Mouse (Mus musculus) left cerebral cortex, adult 2 months (tissue): ENCODE results near the gene Trub2. TPM values are rescaled to one million over a fixed set of nuclear protein-coding genes. Genes with fewer than 3 reads are reported as not detected.
A peak's percentile ranks its signal among the peaks of the same experiment; 100 is the strongest.

Experiments used
- DNase-seq, 2 experiments: peaks; one replicate each; pipeline ENCODE4 v3.0.0; 2021 to 2022; ENCODE audit warnings: low spot score in 2 of 2, mixed read lengths in 1 of 2; ENCODE audit errors: extremely low spot score in 1 of 2
- H3K27ac ChIP-seq: fragments of 200-600 bp; 2 replicates; pipeline ENCODE4 v1.8.1; 2022
- H3K4me3 ChIP-seq: fragments of 200-600 bp; 2 replicates; pipeline ENCODE4 v1.8.1; 2022
- CTCF ChIP-seq: fragments of 200-600 bp; IDR thresholded peaks from 2 replicates; pipeline ENCODE4 v1.8.1; 2022; ENCODE audit warnings: antibody characterized with exemption, mild to moderate bottlenecking, moderate library complexity
- intact Hi-C: fragments of 180-260 bp; cut with DNase I; formaldehyde crosslinking; loops from one replicate; pipeline ENCODE4 v1.15.1; 2025
- total RNA-seq, 2 experiments: library from RNA; stranded (reverse); gene quantifications; 2 replicates each; pipeline ENCODE4 v1.2.3; 2021

Gene Trub2
- total RNA-seq, 2 experiments from 2014 or later, result 40.9 to 50.4 TPM

- intact Hi-C loops, result no loop called here
- DNase-seq, result no peak
- no peak overlapping the region for H3K27ac ChIP-seq
- no peak overlapping the region for H3K4me3 ChIP-seq
- TF ChIP-seq CTCF, result peak; percentile 30
These were observed 48.9 kb downstream of the Trub2 start for GRCm38 (mm10) chr2:29739368-29739767.

GRCm38 (mm10) chr2:29738799-29739198 lies 49.5 kb downstream of the Trub2 start:
- intact Hi-C loops, result no loop called here
- H3K4me3 ChIP-seq, result no peak overlapping the region
- H3K27ac ChIP-seq, result no peak overlapping the region
- TF ChIP-seq CTCF, result no peak
- no peak for DNase-seq

DNA sequence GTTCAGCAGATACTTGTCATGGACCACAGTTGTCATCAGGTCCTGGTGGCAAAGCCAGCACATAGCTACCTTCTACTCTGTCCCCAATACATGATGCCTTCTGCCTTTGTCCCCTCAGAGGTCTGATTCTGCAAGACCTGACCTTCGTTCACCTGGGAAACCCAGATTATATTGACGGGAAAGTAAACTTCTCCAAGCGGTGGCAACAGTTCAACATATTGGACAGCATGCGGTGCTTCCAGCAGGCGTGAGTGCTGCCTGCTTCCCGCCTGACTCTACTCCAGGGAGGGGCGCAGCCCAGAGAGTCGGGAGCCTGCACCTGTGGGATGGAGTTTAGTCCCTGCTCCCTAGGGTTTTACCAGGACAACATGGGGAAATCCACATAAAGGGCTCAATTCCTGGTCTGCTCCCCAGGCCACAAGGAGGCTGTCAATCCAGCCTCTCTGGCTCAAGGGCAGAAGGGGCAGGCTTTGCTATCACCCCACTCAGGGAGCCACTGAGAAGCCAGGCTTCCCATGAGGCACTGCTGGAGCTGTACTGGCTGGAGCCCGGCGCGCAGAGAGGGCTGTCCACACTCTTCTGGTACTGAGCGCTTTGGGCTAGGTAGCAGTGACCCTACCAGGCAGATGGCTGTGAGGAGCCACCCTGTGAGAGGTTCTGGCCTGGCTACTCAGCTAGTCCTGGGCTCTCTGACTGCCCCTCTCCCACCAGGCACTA lies 50.9 kb downstream of the Trub2 start:
- intact Hi-C loops, result no loop called here
- Histone ChIP-seq H3K27ac (no peak overlapping the region), H3K4me3 (no peak overlapping the region)
- TF ChIP-seq CTCF, result no peak
- DNase-seq, result no peak

DNA sequence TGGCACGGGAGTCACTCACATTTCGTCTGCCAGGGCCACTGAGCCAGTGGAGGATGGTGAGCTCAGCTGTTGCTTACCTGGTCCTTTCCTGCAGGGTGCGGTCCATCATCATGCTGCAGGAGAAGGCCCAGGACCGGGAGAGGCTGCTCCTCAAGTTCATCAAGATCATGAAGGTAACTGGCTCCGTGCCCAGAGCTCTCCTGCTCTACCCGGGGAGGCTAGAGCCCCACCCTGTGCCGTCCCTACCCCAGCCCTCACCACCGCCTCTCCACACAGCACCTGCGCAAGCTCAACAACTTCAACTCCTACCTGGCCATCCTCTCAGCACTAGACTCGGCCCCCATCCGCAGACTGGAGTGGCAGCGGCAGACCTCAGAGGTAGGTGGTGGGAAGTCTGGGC lies 52.6 kb downstream of the Trub2 start:
- intact Hi-C loops, result no loop called here
- no peak for DNase-seq
- Histone ChIP-seq H3K4me3 (no peak overlapping the region), H3K27ac (no peak overlapping the region)
- no peak for TF ChIP-seq CTCF

DNA sequence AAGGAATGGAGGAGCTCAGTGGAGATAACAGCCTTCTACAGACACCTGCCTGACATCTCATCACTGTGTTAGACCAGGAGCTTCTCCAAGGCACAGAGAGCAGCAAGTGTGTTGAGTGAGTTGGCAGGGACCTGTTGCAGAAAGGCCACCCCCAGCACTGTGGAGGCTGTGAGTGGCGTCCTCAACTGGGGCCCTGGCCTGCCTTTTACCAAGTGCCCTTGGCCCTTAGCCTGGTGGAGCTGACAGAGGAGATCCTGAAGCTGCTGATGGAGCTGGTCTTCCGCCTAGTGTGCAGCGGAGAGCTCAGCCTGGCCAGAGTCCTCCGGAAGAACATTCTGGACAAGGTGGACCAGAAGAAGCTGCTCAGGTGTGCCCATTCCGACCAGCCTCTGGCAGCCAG lies 55.0 kb downstream of the Trub2 start:
- DNase-seq, result no peak
- H3K27ac ChIP-seq, result no peak overlapping the region
- H3K4me3 ChIP-seq, result no peak overlapping the region
- intact Hi-C loops, result loop anchor here (5.0 kb wide), 1 partner anchor 111 kb away; no protein-coding TSS in a partner anchor
- no peak for TF ChIP-seq CTCF

DNA sequence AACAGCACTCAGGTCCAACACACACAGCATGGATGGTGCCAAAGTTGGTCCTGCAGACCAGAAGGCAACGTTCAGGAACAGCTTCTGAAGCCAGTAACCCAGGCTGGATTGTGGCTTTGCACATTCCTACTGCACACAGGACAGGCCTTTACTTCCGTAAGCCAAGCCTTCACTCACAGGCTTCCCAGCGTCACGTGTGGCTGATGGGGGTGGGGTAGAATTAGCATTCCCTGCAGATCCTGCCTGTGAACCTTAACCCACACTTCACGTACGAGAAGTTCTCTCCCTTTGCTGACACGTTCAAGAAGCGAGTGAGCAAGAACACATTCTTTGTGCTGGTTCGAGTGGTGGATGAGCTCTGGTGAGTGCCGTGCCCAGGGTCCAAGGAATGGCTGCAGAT lies 55.7 kb downstream of the Trub2 start:
- no peak for DNase-seq
- H3K4me3 ChIP-seq, result no peak overlapping the region
- no peak overlapping the region for H3K27ac ChIP-seq
- intact Hi-C loops, result loop anchor here (5.0 kb wide), 1 partner anchor 110 kb away; no protein-coding TSS in a partner anchor
- TF ChIP-seq CTCF, result no peak

GRCm38 (mm10) chr2:29731545-29731944 lies 56.8 kb downstream of the Trub2 start:
- H3K27ac ChIP-seq, result no peak overlapping the region
- DNase-seq, result no peak
- no peak overlapping the region for H3K4me3 ChIP-seq
- TF ChIP-seq CTCF, result peak; percentile 48
- intact Hi-C loops, result loop anchor here (5.0 kb wide), 1 partner anchor 109 kb away; no protein-coding TSS in a partner anchor

DNA sequence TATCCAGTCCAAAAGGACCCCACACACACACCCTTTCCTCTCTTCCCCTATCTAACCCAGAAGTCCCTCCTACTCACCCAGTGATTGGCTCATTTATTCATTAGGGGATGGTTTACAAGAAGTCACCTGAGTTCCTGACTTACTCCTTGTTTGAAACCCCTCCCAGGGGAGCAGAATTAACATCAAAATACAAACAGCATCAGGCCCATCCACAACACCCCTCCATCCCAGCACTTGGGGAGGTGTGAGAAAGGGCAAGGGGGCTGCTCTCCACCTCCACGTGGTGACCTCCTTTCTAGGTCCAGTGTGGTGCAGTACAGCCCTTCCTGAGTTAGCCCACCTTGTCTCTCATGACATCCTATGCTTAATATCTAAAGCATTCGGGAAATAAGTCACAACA lies 58.8 kb downstream of the Trub2 start:
- no peak for DNase-seq
- no peak for TF ChIP-seq CTCF
- intact Hi-C loops, result no loop called here
- H3K4me3 ChIP-seq, result no peak overlapping the region
- no peak overlapping the region for H3K27ac ChIP-seq

DNA sequence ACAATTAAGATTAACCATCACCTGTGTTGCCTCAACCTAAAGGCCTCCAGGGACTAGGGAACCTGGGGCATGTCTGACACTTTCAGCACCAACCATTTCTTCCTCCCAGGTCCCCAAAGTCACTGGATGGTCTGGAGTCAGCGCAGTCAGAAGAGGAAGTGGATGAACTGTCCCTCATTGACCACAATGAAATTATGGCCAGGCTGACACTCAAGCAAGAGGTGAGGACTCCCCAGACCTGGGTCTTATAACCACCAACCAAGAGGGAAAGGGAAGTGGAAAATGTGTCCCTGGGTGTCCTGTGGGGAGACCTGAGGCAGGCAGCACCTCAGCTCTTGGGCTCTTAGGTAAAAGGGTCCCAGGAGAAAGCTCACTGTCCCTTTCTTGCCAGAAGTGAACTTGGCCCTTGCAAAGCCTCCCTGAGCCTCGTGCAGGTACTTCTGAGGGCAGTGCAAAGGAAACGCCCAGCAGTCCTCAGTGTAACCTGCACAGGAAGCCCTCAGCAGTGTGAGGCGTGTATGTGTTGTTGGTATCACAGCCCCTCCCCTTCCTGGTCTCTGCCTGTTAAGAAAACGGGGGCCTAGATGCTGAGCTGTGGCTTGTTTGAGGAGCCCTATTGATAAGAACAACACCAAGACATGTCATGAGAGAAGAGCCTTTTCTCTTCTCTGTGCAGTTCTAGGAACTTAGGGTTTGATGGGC lies 63.5 kb downstream of the Trub2 start:
- Histone ChIP-seq H3K27ac (no peak overlapping the region), H3K4me3 (no peak overlapping the region)
- DNase-seq, result no peak
- no peak for TF ChIP-seq CTCF
- intact Hi-C loops, result no loop called here

DNA sequence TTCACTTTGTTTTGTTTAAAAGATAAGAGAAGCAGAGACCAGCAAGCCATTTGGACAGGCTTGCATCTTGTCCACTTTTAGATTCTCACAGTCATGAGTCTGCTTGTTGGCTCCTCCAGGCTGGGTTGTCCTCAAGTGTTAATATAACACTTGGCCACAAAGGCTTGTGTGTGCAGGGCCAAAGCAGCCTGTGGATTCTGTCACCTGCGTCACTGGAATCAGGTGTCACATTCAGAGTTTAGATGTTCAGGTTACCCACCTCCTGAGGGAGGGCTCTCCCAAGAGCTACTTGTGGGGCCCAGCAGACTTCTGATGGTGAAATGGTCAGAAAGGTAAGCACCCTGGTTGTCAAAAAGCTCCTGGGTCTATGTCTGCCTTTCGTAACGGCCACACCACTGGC lies 65.2 kb downstream of the Trub2 start:
- TF ChIP-seq CTCF, result no peak
- intact Hi-C loops, result no loop called here
- no peak for DNase-seq
- H3K27ac ChIP-seq, result no peak overlapping the region
- no peak overlapping the region for H3K4me3 ChIP-seq

DNA sequence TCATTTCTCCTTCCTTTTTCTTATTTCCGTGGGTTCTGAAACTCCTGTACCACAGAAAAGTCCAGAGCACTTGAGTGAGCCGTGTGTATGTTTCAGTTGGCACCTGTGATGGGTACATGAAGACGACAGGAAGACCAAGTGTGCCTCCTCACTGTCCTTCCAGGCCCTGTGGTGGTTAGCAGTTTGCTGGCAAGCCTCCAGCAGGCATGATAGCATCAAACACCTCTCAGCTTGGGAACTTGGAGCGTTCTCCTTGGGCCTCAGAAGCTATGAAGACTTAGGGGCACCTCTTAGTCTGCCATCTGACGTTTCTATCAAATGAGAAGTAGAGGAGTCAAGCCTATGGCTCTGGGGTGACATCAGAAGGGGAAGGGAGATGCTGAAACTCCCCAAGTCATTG lies 69.7 kb downstream of the Trub2 start:
- intact Hi-C loops, result no loop called here
- Histone ChIP-seq H3K4me3 (no peak overlapping the region), H3K27ac (no peak overlapping the region)
- no peak for DNase-seq
- TF ChIP-seq CTCF, result no peak

DNA sequence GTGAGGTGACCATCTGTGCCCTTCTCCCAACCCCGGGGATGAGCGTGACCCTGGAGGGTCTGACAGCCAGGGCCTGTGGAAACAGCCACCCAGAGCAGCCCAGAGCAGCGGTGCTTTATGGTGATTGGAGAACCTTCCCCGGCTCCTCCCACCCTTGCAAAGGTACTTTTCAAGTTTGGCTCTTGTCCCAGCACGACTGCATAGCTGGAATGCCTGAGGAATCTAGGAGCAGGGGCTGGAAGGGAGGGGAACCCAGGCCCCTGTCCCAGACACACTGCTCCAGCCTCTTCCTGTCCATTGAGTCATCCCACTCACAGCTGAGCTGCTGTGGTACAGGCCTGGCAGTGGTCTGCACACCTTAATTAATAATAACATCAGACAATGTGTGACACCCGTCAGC lies 71.6 kb downstream of the Trub2 start:
- H3K27ac ChIP-seq, result peak overlapping the region; percentile 48; the same call in 1 of the 2 replicates
- intact Hi-C loops, result no loop called here
- H3K4me3 ChIP-seq, result no peak overlapping the region
- TF ChIP-seq CTCF, result no peak
- no peak for DNase-seq
